Mouse (Mus musculus) layer of hippocampus, adult 11-12 months (tissue): ENCODE data around the gene Znrf2.

Experiments
- DNase-seq: peaks from one replicate; pipeline ENCODE4 v3.0.0; 2022; ENCODE audit warnings: low spot score

The Znrf2 gene

DNA sequence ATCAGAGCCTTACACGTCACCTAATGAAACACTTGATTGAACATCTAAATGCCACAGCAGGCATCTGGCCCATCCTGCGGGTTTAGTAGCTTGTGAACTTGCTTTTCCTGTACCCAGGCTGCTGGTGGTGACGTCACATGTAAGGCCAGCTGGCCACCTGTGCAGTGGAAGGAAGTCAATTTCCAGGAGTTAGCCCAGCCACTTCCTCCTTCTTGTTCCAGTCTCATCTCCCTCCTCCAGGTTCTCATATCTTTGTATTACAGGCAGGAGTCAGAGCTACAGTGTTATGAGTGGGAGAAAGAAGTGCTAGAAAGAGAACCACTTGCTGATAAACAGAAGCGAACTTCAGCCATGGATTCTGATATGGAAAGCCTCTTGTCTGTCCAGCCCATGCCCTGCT lies 99.4 kb downstream of the Znrf2 start:
- DNase-seq: no peak

DNA sequence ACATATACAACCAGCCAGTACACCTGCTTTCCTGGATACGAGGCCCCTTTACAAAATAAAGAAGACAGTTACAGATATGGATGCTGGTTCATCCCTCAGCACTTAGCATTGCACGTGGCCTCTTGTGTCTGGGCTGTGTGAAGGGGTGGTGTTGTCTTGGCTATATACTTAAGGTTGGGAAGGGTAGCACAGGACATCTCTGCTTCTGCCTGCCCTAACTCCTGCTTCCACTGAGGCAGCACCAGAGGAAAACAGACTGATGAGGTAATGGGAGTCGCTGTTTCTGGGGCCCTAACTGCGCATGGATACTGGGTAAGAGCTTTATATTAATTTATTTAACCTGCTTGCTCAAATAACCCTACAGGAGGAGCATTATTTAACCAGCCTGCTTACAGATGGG lies 100.2 kb downstream of the Znrf2 start:
- DNase-seq: no peak

DNA sequence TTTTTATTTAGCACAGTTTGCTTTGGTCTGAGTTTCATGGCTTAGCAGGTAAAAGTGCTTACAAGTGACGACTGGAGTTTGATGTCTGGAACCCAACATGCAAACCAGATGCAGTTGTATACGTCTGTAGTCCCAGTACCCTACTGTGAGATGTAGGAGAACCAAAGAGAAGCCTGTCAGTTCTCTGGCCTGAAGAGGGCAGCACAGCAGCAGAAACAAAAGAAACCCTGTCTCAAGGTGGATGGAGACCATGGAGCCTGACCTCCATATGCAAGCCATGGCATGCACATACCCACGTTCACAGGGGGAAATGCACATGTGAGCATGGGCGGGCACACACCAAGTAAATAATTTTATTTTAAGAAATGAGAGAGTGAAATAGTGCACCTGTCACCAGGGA lies 100.8 kb downstream of the Znrf2 start:
- peak; percentile 69 for DNase-seq

DNA sequence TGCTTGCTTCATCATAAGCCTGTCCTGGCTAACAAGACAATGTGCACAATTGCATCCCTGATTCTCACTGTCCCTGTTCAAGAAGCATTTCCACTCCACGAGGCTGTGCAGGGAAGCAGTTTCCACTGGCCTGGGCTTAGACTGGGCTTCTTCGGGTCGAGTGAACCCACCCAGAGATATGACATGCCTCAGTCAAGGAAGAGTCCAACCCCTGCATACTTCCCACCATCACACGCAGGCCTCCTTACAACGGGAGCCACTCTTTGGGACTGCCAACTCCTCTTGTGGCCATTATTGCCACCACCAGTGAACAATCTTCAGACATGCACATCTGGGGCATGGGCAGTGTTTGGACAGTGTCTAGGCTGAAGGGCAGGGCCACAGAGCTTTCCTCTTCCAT lies 101.8 kb downstream of the Znrf2 start:
- DNase-seq: no peak

DNA sequence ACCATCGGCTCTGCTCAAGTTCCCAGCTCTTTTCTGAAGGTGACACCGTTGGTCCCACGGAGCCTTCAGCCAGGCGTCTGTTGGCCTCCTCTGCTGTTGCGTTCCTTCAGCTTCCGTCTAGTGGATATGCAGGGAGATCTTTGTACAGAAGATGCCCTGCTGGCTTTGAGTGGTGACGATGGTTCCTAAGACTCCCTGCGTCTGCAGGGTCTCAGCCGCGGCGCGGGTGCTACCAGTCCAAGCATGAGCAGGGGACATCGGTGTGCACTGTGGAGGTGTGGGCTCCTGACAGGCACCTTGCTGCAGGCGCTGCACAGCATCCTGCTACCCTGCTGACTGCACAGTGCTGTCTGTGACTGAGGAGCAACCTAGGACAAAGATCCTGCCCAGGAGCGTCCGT lies 107.8 kb downstream of the Znrf2 start:
- DNase-seq: no peak

DNA sequence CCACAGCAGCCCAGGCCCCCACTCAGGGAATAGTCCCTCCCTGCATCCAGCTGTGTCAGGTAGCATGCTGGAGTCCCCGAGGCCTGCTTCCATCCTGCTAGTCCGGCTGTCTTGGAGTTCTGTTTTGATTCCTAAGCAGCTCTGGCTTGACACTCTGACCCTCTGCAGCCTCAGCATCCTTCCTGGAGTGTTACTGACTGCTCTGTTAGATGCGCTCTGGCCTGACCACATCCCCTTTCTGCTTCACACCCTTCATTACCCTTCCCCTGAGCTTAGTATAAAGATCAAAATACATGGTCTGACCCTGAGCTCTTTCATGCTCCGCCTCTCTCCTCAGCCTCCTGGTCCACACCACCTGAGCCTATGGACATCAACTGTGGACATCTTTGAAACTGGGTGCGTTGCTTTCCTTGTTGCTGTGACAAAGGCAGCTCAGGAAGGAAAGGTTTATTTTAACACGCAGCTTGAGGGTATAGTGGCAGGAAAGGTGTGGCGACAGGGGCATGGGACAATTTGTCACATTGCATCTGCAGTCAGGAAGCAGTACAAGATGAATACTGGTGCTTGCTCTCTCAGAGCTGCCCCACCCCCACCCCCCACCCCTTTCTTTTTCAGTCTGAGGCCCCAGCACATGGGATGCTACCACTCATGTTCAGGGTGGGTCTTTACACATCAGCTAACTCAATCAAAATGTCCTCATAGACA lies 109.2 kb downstream of the Znrf2 start:
- no peak for DNase-seq

DNA sequence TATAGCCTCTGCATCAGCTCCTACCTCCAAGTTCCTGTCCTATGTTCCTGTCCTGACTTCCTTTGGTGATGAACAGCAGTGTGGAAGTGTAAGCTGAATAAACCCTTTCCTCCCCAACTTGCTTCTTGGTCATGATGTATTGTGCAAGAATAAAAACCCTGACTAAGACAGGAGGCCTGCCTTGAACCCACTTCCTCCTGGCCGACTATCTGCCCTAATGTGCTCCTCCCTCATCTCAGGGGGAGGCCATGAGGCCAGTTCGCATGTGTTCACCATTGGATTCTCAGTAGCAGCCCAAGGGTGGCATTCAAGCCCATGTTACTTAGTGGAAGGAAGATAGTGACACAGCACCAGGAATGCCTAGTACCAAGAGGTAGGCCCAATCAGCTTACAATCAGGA lies 110.2 kb downstream of the Znrf2 start:
- no peak for DNase-seq

DNA sequence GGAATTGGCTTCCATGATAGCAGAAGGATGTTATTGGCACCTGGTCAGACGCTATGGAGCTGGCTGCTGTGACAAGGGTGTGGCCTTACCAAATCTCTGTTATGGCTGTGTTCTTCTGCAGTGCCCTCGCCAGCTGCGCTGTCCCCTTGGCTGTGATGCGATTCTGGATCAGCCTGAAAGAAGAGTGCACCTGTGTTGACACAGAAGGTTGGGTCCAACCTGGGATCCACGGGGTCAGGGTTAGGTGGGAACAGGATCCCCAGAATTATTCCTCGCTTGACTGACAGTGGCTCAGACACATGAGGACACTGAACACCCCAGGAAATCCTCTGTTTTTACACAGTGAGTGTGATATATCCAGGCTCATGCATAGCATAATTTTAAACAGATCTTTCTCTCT lies 111.2 kb downstream of the Znrf2 start:
- no peak for DNase-seq

DNA sequence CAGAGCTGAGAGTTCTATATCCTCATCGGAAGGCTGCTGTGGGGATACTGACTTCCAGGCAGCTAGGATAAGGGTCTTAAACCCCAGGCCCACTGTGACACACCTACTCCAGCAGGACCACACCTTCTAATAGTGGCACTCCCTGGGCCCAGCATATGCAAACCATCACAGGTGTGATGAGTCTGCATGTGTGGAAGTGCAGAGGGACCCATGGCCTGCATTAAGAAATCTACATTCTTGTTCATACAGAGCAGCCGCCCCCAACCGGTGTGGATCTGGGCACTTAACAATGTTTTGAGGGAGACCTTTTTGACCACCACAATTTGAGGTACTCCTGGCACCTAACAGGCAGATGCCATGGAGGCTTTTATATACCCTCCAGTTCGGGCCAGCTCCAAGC lies 114.9 kb downstream of the Znrf2 start:
- no peak for DNase-seq

DNA sequence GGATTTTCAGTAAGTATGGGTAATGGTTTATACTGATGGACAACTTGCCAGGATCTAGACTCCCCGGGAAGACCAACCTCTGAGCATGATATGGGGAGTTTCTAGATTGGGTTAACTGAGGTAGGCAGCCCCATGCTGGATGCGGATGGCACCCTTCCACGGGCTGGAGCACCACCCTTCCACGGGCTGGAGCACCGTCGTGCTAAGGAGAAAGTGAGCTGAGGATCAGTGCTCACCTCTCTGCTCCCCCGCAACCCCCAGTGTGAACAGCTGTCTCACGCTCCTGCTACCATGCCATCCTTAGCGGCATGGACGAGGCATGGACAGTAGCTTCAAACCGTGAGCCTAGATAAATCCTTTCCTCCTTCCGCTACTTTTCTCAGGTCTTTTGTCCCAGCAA lies 115.8 kb downstream of the Znrf2 start:
- DNase-seq: no peak

DNA sequence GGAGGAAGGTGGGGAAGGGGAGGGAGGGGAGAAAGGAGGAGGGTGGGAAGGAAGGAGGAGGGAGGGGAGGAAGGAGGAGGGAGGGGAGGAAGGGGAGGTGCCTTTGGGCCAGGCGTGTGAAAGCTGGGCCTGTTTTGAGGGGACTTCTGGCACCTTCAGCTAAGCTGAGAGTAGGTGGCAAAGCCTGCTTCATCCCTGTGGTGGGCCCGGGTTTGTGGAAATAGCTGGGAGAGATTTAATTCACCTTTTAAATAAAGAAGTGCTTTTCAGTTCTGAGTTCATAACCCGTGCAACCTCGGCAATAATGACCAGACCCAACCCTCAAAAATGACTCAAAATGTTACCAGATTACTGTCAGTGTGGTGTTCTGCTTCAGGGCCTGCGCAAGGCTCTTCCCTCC lies 116.5 kb downstream of the Znrf2 start:
- no peak for DNase-seq

DNA sequence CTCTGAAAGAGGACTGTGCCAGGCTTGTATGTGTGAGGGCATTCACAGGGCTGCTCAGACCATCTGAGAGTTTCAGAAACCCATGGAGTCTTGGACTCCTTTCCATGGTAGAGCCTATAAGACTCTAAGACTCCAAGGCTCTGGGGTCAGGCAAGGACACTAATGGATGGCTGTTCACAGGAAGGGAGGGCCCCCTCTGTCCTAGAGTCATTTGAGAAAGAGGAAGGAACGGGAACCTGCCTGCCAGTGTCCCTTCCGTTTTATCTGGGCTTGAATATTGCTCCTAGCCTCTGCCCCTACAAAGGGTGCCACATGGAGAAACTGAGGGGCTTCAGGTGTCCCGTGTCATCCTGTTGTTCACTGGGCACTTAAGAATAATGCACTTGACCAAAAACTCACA lies 117.2 kb downstream of the Znrf2 start:
- DNase-seq: no peak

DNA sequence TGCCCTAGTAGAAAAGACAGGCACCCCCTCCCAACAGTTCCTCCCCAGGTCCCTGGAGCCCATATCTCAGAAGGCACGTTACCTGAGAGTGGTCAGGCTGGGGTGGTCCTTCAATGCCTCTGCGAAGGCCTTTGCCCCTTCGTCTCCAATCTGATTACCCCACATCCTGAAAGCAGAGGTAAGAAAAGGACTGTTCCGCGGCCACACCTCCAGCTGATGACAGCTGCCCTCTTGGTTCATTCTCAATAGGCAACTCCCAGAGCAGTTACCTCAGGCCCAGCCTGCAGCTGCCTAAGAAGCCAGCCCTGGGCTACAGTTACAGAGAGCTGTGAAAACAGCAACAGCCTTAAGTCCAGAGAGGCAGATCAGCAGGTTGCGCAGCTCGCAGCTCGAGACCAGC lies 117.6 kb downstream of the Znrf2 start:
- DNase-seq: no peak

DNA sequence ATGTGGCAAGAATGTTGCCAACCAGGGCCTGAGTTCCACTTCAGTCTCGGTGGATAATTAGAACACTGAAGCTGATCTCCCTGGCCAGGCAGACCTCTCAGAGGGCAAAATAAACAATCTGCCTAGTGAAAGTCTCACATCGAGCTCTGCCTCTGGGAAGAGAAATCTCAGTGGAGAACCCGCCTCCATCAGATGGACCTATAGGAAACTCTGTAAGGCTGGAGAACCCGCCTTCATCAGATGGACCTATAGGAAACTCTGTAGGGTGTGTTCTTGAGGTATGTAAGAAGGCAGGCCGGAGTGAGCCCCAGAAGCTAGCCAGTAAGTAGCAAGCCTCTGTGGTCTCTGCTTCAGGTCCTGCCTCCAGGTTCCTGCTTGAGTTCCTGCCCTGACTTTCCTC lies 118.2 kb downstream of the Znrf2 start:
- DNase-seq: no peak

DNA sequence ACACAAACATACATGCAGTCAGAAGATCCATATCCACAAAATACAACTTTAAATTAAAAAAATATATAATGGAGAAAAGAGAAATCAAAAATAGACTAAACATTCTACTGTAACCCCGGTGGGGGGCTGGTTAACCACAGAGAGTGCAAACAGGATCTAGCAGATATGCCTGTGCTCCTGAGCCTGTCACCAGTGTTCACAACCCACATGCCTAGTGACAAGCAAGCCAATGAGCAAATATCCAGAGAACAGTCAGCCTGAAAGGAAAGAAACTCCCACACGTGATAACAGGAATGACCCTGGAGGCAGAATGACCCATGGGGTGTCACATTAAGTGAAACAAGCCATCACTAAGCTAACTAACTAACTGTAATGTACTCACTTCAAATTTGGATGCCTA lies 119.8 kb downstream of the Znrf2 start:
- DNase-seq: no peak

DNA sequence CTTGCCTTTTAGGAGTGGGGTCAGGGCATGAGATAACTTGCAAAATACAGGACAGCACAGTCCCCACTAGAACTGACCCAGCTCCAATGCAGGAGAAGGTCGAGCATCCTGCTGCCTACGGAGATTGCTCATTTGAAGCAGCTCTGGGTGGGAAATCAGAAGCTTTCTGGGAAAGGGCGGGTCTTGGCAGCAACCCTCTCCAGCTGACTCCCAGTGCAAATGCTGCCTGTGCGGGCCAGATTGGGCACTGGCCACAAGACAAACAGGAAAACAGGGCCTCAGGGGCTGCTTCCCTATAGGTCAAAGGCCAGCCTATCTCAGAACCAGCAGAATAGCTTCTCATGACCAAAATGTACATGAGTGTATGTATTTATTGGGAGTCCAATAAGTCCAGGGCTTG lies 122.9 kb downstream of the Znrf2 start:
- DNase-seq: no peak

DNA sequence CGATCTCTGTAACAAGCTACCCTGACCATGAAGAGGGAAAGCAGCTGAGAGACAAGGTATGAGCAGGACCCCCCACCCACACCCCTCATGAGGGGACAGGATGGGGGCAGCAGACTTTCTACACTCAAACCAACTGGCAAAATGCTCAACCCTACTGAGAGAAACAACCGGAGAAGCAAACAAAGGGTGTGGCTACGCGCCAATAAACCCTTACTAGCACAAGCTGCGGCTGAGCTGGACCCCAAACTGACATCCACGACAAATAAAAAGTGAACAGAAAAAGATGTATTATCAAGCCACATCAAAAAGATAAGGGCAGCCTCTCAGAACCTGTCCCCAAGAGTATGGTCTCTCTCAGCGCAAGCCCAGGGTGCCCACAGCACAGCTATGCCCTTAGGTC lies 123.4 kb downstream of the Znrf2 start:
- no peak for DNase-seq

DNA sequence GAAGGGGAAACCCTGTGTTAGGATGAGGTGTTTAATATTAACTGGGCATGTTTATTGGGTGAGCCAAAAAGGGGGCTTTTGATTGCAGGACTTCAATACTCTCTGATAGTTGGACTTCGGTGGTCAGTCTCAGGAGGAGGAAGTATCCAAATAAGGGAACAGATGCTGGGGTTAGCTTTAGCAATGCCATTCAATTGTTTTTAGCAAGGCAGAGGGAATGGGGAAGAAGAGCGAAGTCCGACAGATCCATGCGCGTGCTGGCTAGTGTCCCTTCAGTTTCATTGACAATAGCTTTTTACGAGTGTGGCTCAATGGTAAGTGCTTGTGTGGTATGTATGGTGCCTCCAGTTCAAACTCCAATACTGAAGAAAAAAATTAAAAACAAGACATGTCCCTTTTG lies 124.4 kb downstream of the Znrf2 start:
- DNase-seq: no peak
